Mouse (Mus musculus) left cerebral cortex, adult 8-10 months (tissue): Measurements from ENCODE around the gene Fam167b. TPM values are rescaled to one million over a fixed set of nuclear protein-coding genes. Genes with fewer than 3 reads are reported as not detected.

ENCODE experiments used
- DNase-seq, 2 experiments: peaks; one replicate each; pipeline ENCODE4 v3.0.0; 2022; ENCODE audit warnings: low spot score in 2 of 2
- total RNA-seq, 4 experiments: library from RNA; stranded (reverse); gene quantifications; 2 replicates each; pipeline ENCODE4 v1.2.4; 2022

The Fam167b gene
- total RNA-seq, 4 experiments from 2014 or later: 1.0 to 1.4 (median 1.1) TPM; not detected in 1

- DNase-seq: peak in 1 of 2 experiments; percentile 71
Observed at GRCm38 (mm10) chr4:129608426-129609025, 30.2 kb upstream of the Fam167b start.

DNA sequence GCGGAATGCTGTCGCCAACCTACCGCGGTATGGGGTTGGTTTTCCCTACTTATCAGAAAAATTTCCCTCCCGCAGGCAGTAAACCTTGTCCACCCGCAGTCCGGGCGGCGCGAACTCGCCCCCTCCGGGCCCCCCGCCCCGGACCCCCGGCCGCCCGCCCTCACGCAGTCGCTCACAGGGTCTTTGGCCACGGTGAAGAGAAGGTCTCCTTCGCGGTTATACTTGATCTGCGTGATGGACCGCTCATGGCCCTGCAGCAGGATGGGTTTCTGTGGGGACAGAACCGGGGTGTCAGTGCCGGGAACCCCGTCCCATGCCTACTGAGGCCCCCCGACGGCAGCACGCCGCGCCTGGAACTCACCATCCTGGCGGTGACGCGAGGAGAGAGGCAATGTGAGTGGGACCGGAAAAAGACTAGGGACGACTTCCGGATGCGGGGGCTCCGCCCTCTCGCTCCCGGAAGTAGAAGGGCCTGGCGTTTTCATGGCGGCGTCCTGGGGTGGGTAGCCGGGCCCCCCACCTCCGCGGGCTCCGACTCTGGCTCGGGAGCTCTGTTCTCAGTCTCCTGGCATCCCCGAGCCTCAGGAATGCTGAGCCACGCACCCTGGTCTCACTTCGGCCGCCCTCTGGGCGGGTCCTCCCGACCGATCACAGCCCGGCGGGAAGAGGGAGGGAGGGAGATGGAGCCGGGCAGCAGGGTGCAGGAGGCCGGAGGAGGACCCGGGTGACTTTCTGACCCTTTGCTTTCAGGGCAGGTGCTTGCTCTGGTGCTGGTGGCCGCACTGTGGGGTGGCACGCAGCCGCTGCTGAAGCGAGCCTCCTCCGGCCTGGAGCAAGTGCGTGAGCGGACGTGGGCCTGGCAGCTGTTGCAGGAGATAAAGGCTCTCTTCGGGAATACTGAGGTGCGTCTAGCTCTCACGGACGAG lies 22.1 kb upstream of the Fam167b start, which contains the start of the genes Eif3i and Tmem234:
TSS of gene Eif3i (minus strand) at position 416 of the 926 bp plus-strand sequence.
TSS of gene Tmem234 (plus strand) at position 436 of the 926 bp plus-strand sequence.
- peak; percentile 53 to 74 for DNase-seq

DNA sequence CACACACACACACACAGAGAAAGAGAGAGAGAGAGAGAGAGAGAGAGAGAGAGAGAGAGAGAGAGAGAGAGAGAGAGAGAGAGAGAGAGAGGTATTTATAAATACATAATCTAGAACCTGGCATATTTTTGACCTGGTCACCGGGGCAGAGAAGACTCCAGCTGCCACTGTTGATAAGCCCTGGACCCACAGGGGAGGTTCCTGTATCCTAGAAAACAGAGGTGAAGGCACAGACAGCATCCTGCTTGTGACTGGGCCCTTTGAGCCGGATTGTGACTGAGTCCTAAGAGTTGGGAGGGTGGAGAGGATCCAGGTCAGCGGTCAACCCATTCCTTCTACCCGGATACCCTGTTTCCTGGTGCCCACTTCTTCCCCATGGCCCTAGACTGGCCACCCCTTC lies 10.5 kb upstream of the Fam167b start:
- no peak for DNase-seq

DNA sequence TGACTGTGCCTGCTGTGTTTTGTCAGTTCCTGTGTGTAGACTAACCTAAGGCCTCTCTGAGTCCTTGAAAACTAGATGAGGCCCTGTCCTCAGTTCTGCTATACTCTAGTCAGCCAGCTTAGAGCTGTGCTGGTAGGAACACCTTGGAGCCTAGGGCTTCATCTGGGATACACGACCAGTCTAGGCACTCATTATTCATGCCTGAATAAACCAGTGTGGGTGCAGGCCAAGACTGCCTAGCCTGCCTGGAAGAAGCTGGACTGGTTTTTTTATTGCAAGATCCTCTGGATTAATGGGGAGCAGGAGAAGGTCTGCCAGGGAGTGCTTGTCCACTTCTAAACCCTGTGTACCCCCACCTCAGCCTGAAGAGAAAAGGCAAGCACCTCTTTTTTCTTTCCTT lies 8.6 kb upstream of the Fam167b start:
- no peak for DNase-seq

- no peak for DNase-seq
Observed at GRCm38 (mm10) chr4:129585773-129586172, 7.4 kb upstream of the Fam167b start.

GRCm38 (mm10) chr4:129584884-129585608 lies 6.7 kb upstream of the Fam167b start:
- peak; percentile 54 to 76 for DNase-seq

GRCm38 (mm10) chr4:129584370-129584769 lies 6.0 kb upstream of the Fam167b start:
- DNase-seq: no peak

- no peak for DNase-seq
Observed at GRCm38 (mm10) chr4:129582251-129582650, 3.9 kb upstream of the Fam167b start.

- no peak for DNase-seq
Observed at GRCm38 (mm10) chr4:129580347-129580746, 2.0 kb upstream of the Fam167b start.

DNA sequence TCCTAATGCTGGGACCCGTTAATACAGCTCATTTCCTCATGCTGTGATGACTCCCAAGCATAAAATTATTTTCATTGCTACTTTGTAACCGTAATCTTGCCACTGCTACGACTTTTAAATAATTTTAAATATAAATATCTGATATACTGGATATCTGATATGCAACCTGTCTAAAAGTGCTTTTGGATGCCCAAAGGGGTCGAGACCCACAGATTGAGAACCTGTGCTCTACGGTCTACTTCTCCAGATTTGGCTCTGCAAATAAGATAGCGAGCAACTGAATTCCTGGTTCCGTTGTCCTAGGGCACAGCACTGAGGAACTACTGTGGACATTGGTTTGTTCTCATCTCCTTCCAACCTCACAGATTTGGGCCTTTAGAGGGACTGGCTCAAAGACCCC lies 661 bp downstream of the Fam167b start:
- no peak for DNase-seq

GRCm38 (mm10) chr4:129576863-129577491 lies 1.4 kb downstream of the Fam167b start:
- peak in 1 of 2 experiments; percentile 21 for DNase-seq

DNA sequence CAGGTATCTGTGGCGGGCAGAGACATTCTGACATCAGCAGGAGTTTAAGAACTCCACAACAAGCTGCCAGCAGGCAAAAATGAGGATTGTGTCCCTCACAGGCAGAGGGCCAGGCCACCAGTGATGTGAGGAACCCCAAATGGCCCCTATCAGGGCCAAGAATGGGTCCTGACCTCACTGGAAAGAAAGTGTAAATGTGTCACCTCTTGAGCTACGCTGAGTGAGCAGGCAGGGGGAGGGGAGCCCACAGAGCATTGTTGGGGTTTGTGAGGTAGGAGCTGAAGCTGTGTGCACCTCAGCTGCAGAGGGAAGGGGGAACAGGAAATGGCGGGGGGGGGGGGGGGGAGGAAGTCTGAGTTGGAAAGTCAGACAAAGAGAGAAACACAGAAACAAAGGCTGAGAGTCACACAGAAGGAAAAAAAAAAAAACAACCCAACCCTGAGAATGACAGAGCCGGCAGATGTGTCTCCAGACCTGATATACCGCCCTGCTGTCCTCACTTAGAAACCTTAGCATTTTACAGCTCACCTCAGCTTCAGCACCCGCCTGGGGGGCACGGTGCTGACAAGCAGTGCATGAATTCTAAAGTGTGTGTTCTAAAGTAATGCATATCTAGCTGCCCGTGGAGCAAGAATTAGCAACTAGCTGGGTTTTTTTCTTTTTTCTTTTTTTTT lies 3.0 kb downstream of the Fam167b start:
- no peak for DNase-seq

DNA sequence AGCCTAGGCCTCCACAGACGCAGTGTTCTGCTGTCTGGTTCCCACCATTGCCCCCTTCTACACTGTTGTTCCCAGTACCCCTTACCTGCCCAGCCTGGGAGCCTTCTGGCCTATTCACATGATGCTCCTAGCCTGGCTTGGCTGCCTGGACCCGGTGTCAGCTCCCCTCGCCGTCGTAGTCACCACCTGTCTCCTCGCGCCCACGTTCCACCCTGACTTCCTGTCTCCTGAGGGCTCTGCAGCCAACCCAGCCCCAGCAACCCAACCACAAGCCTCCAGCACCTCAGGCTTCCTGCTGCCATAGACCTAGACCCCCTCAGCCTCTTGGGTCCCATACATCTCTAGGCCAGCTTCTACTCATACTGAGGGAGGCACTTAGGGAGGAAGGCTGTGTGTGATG lies 4.9 kb downstream of the Fam167b start, which contains the start of gene Lck:
TSS of gene Lck (minus strand) at position 212 of the 400 bp plus-strand sequence.
- no peak for DNase-seq

GRCm38 (mm10) chr4:129573093-129573370 lies 5.3 kb downstream of the Fam167b start:
- no peak for DNase-seq

- DNase-seq: no peak
Observed at GRCm38 (mm10) chr4:129572236-129573092, 5.9 kb downstream of the Fam167b start.

- DNase-seq: no peak
Observed at GRCm38 (mm10) chr4:129571551-129572084, 6.7 kb downstream of the Fam167b start.

- no peak for DNase-seq
Observed at GRCm38 (mm10) chr4:129570028-129570427, 8.3 kb downstream of the Fam167b start.

DNA sequence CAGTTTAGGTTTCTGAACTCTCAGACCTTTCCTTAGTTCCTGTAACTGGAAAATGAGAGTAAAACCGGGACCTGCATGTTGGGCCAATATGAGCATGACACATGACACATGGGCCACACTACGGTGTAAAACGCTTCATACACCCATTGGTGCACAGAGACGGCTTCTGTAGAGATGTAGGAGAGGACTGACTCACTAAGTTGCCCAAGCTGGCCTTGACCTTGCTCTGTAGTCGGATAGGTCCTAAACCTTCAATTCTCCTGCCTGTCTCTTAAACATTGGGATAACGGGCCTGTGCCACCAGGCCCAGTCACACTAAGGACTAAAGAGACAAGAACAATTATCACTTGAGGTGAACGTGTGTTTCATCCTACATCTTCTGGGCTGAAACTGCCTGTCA lies 10.0 kb downstream of the Fam167b start:
- no peak for DNase-seq

DNA sequence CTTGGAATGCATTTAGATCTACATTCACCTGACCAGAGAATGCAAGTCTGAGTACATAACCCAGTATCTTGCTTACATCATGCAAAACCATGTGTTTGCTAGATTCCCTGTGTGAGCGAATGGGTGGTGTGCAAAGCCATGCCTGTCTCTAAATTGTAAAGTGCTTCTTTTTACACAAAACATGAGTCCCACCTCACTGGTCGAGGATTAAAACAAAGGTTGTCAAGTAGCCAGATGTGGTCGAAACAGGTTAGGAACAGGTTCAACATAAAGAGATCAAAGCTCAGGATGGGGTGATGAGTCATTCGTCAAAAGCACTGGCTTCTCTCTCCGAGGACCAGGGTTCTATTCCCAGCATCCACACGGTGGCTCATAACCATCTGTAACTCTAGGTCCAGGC lies 13.2 kb downstream of the Fam167b start:
- DNase-seq: no peak

DNA sequence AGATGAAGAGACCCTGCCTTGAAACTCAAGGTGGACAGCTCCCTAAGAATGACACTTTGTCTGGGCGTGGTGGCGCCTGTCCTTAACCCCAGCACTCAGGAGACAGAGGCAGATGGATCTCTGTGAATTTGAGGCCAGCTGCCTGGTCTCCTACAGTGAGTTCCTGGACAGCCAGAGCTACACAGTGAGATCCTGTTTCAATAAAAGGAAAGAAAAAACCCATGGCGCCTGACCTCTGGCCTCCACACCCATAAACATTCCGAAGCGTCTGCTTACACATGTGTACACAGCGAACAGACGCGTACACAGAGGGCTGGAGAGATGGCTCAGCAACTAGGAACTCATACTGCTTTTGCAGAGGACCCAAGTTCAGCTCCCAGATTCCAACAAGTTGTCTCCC lies 14.6 kb downstream of the Fam167b start:
- DNase-seq: no peak
